Mouse (Mus musculus): ENCODE measurements around the gene Chmp2b.

DNA sequence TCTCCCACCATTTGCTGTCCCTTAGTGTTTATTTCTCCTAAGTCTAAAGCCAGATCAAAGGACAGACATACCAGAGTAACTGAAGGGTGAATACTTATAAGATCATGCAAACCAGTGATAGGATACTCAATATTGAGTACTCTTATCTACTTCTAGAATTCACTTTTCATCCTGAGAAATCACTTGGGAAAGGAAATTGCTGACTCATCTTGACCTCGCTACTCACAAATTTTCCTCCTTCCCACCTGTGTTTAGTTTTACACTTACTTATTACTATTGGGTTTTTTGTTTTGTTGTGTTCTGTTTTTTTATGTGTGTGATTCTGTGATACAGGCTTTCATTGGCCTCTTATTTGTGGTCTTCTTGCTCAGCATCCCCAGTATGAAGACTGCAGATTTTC, 49.2 kb upstream of the Chmp2b start:
- TF ChIP-seq EP300 (IDR thresholded peaks at IDR 0.05; ENCODE audit: low read depth) (no peak), CTCF (IDR thresholded peaks at IDR 0.05; ENCODE audit: low read depth) (no peak)
